Mouse (Mus musculus): ENCODE data around the gene Rin2.

Rin2 gene

GRCm38 (mm10) chr2:145788562-145789346 lies 113.7 kb downstream of the Rin2 start:
- no peak for DNase-seq (ENCODE audit: low spot score)

GRCm38 (mm10) chr2:145793702-145794101 lies 118.7 kb downstream of the Rin2 start:
- no peak for DNase-seq (ENCODE audit: low spot score)

DNA sequence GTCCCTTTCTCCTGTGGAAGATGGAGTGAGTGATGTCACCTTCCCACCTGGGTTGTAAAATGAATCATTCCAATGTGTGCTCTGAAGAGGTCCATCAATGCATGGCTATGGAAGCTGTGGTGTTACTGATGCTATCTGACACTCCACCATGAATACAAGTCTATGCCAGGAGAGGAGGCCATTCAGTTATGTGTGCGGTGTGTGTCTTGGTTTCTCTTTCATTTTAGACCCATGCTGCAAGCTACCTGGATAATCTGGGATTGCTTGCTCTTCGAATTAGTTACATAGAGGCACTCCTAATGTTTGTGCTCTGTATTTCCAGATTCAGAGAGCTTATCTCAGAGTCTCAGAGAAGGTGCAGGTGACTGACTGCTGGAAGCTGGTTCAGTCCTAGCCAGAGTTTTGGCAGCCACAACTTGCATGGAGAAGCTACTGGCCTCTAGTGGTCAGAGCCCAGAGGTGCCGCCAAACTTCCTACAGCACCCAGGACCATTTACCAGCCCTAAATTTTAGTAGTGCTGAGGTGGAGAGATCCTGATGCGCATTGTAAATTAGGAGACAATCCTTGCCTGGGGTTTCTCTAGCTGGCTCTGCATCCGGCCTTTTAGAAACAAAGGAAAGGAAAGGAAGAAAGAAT lies 119.4 kb downstream of the Rin2 start:
- no peak for DNase-seq (ENCODE audit: low spot score)

DNA sequence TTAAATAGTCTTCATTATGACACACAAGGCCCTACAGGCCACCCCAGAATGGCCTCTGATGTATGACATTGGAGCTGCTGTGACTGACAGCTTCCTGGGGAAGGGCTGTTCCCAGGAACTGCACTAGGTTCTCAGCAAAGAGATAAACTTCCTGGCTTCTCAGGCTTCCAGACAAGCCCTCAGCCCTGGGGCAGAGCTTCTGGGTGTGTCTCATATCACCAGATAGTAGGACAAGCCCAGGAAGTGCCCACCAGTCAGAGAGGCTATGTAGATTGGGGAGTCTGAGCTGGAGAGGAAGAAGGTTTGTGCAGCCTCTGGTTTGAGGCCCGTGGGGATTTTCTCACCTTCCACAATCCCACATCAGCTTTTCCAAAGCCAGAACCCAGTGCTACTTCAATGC lies 122.8 kb downstream of the Rin2 start:
- no peak for DNase-seq (ENCODE audit: low spot score)

DNA sequence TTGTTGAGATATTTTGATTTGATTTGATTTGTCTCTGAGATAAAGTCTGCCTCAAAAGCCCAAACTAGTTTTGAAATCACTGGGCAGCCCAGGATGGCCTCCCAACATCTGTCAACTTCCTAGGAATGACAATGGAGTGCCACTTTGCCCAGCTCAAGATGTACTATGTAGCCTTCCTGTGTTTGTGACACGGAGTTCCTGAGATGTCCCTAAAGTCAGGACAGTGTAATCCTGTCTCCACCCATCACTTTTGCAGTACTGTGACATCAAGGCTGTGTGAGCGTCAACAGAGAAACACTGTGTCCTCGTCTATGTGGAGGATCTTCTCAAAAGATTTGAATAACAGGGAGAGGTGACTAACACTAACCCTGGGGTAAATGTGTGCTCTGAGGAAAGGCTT lies 123.9 kb downstream of the Rin2 start:
- DNase-seq (ENCODE audit: low spot score), result no peak

DNA sequence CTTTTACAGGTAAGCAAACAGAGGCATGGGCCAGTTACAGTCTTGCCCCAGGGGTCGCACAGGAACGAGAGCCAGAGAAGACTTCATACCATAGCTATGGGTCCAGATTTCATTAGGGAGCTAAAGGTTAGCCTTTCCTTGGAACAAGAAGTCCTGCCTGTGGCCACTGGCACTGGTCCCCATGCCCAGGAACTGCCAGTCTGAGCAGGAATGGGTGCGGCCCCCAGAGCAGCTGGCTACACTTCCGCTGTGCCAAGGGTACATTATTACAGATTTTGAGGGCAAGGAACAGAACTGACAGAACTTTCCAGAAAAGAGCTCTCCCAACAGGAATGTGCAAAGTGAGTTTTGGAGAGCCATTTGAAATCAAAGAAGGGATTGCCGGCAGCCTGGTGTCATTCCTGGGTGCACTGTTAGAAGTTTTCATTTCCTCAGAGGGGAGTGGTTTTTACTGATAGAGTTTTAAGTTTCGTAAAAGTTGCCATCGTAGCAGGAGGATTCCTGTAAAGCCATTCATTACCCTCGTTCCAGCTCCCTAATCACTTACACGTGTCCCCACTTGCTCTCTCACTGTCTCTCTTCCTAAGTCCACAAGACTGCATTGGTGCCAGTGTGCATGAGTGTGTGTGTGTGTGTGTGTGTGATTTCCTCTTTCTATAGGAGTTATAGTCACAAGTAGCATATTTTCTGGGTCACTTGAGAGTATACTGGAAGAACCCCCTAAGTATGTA lies 126.5 kb downstream of the Rin2 start:
- no peak for DNase-seq (ENCODE audit: low spot score)

GRCm38 (mm10) chr2:145802626-145803025 lies 127.6 kb downstream of the Rin2 start:
- no peak for DNase-seq (ENCODE audit: low spot score)

DNA sequence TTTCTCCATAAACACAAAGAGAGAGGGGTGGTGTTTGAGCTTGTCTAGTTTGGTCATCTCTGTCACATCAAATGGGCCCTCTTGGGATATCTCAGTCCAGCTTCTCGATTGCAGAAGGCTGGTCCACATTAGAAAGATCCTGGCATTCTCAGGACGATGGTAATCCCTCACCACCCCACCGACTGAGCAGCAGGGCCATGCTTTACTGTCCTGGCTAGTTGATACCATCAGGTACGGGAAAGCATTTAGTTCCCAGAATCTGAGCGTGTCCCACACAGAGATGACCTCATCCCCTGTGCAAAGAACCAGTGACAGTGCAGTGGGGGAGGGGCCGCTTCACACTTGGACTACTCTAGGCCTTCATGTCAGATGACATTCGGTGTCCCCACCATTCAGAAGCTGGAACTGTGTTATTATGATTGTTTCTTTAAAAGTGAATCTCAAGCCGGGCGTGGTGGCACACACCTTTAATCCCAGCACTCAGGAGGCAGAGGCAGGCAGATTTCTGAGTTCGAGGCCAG lies 128.9 kb downstream of the Rin2 start:
- no peak for DNase-seq (ENCODE audit: low spot score)

DNA sequence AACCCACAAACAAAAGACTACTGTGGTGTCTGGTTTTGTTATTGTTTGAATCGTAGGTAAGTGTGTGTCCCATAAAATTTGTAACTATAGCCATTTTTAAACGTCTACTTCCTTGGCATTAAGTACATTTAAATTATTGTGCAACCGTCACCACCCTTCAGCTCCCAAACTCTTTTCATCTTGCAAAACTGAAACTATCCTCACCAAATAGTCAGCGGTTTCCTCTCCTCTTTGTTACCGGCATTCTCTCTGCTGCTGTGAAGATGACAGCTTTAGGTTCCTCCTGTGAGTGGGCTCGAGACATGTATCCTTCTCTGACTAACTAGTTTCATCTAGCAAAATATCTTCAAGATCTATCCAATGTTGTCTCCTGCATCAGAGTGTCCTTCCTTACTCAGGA lies 129.5 kb downstream of the Rin2 start:
- no peak for DNase-seq (ENCODE audit: low spot score)

DNA sequence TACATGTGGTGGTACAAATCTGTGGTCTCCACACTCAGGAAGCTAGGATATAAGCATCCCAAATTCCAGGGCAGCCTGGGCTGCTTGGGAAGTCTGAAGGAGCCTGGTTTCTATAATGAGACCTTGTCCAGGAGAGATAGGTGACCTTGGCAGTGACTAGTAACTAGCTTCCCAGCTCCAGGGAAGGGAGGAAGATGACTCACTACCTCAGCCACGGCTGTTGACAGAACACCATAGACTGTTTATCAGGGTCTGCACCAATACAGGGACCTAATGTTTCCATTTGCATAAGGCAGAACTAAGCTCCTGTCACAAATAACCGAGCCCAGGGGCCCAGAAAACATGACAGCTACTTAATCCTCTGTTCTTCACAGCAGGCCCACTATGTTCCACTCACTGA lies 132.3 kb downstream of the Rin2 start:
- DNase-seq (ENCODE audit: low spot score), result no peak

GRCm38 (mm10) chr2:145808251-145808650 lies 133.2 kb downstream of the Rin2 start:
- no peak for DNase-seq (ENCODE audit: low spot score)

GRCm38 (mm10) chr2:145808667-145809066 lies 133.7 kb downstream of the Rin2 start:
- no peak for DNase-seq (ENCODE audit: low spot score)

- no peak for DNase-seq (ENCODE audit: low spot score)
Measured at GRCm38 (mm10) chr2:145810676-145811075, 135.7 kb downstream of the Rin2 start.

- DNase-seq (ENCODE audit: low spot score), result no peak
Measured at GRCm38 (mm10) chr2:145812818-145813217, 137.8 kb downstream of the Rin2 start.

DNA sequence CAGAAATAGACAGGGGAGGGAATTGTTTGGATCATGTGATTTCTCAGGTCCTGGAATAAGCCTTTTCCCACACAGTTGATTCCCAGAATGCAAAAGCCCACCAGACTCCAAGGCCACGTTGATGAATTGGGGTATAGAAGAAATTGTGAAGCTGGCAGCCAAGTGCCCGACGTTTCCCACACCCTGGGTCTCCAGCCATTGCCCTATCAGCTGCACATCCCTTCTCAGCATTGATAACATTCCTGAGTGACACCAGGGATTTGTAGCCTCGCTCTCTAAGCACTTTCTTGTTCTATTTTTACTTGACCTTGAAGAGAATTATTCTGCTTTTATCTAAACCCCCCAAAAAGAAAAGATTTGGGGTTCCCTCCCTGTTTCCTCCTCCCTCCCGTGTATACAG lies 142.2 kb downstream of the Rin2 start:
- DNase-seq (ENCODE audit: low spot score), result no peak

- DNase-seq (ENCODE audit: low spot score), result no peak
Measured at GRCm38 (mm10) chr2:145822013-145822782, 147.2 kb downstream of the Rin2 start.

DNA sequence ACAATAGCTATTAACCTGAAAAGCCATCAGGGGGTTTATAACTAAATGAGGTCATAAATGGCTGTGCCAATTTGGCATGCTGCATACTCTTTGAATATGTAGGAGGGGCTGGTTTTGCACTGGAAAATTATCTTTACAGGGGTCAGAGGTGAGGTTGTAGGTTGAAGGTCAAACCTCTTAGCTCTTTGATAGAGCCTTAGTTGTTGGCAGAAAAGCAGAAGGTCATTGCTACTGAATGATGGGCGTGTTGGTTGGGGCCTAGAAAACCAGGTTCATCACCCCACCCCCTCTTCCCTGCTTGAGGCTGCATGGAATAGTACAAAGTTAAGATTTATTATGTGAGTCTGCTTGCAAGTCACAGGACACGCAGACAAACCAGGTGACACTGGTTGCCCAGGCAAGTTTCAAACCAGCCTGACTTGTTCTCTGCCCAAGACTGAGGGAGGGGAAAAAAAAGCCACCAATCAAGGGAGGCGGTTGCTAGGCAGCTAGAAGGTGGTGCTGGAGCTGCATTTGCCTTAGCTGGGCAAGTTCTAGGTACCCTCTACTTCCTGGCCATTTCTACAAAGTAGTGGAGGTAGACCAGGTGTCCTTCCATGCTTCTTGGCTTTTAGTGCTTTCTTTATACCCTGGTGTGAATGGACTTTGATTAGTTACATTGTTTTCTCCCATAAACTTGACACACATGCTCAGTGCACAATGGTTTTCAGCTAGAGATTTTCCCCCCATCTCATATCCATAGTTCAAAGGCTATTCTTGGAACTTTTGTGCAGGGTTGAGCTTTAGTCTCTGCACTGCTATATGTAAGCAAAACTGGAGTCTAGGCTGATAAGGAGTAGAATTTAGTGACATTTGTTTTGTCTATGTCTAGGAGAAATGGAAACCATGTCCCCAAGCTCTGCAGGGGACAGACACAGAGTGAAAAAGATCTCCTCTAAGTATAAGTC lies 148.0 kb downstream of the Rin2 start:
- no peak for DNase-seq (ENCODE audit: low spot score)

- no peak for DNase-seq (ENCODE audit: low spot score)
Measured at GRCm38 (mm10) chr2:145824749-145825148, 149.7 kb downstream of the Rin2 start.

DNA sequence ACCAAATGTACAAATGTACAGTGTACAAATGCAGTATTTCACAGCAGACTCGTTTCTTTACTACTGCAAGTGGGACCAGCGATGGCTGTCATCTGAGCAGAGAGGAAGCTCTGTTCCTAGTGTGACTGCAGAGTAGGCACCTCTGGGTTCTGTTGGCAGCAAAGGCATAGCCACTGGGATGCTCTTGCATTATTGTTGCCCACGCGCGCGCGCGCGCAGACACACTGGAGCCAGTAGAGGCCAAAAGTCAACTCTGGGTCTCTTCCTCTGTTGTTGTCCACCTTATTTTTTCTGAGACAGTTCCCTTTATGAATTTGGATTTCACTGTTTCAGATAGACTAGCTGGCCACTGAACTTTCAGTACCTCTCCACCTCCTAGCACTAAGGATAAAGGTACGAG lies 150.2 kb downstream of the Rin2 start:
- no peak for DNase-seq (ENCODE audit: low spot score)

DNA sequence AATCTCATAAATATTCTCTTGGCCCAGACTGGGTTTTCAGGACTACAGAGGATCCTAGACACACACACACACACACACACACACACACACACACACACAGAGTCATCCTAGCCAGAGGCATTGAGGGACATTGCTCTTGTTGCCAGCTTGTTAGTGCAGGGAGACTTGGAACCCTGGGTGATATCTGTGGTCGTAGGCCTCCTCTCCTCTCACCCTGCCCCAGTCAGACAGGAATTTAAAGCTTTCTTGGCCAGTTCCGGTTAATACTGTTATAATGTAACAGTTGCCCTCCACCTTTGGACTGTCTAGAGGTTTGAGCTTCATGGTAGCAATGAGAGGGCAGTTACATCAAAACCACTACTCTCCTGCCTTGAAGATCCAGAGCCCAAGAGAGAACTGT lies 152.9 kb downstream of the Rin2 start:
- DNase-seq (ENCODE audit: low spot score), result no peak

- DNase-seq (ENCODE audit: low spot score), result no peak
Measured at GRCm38 (mm10) chr2:145828603-145829002, 153.6 kb downstream of the Rin2 start.
